Mouse (Mus musculus): ENCODE results near the gene Dlat. TPM values are rescaled to one million over a fixed set of nuclear protein-coding genes. Genes with fewer than 3 reads are reported as not detected.
A peak's percentile ranks its signal among the peaks of the same experiment; 100 is the strongest.

The Dlat gene
- 100 to 1,000 TPM; 207 to 232 TPM for total RNA-seq (2021)
- long read RNA-seq, experiment 1, full-length matches to known transcripts, result 273 of 306 reads
- long read RNA-seq, experiment 1, partial matches to known transcripts, result 11 of 306 reads
- long read RNA-seq, experiment 1, other reads (novel, unspliced or antisense), result 22 of 306 reads
- long read RNA-seq, experiment 2, full-length matches to known transcripts, result 328 of 381 reads
- long read RNA-seq, experiment 2, partial matches to known transcripts, result 20 of 381 reads
- long read RNA-seq, experiment 2, other reads (novel, unspliced or antisense), result 33 of 381 reads

GRCm38 (mm10) chr9:50659392-50660217 lies at the start of gene Dlat:
Dlat (minus strand) TSS chr9:50659780.
- intact Hi-C loops (cut with DNase I), result loop anchor here (2.0 kb wide), 1 partner anchor 43 kb away; the partner anchor contains the start of genes Nkapd1 and Pih1d2
- peak; percentile 82 for DNase-seq

GRCm38 (mm10) chr9:50709108-50709507 lies 49.5 kb upstream of the Dlat start:
- no peak for DNase-seq
- intact Hi-C loops (cut with DNase I), result loop anchor here (5.0 kb wide), 1 partner anchor 58 kb away; the partner anchor contains the start of gene Fdxacb1

- no peak for DNase-seq
- intact Hi-C loops (cut with DNase I), result loop anchor here (5.0 kb wide), 1 partner anchor 62 kb away; the partner anchor contains the start of gene Fdxacb1
Measured at GRCm38 (mm10) chr9:50704907-50705306, 45.3 kb upstream of the Dlat start.

GRCm38 (mm10) chr9:50700921-50701691 lies 41.5 kb upstream of the Dlat start:
- intact Hi-C loops (cut with DNase I), result no loop called here
- DNase-seq, result peak; percentile 15 to 19

GRCm38 (mm10) chr9:50698418-50699409 lies 39.1 kb upstream of the Dlat start:
- DNase-seq, result peak; percentile 31 to 53
- intact Hi-C loops (cut with DNase I), result no loop called here

- intact Hi-C loops (cut with DNase I), result no loop called here
Measured at GRCm38 (mm10) chr9:50697706-50698041, 38.1 kb upstream of the Dlat start.

GRCm38 (mm10) chr9:50696851-50697705 lies 37.5 kb upstream of the Dlat start:
- intact Hi-C loops (cut with DNase I), result no loop called here

More at GRCm38 (mm10) chr9:50697706-50698041, 38.1 kb upstream of the Dlat start:
- DNase-seq, result peak; percentile 51 to 75

GRCm38 (mm10) chr9:50695153-50695552 lies 35.6 kb upstream of the Dlat start:
- intact Hi-C loops (cut with DNase I), result no loop called here
- no peak for DNase-seq

More at GRCm38 (mm10) chr9:50696851-50697705, 37.5 kb upstream of the Dlat start:
- no peak for DNase-seq

GRCm38 (mm10) chr9:50693631-50694030 lies 34.1 kb upstream of the Dlat start:
- intact Hi-C loops (cut with DNase I), result no loop called here

GRCm38 (mm10) chr9:50692626-50693580 lies 33.3 kb upstream of the Dlat start:
- DNase-seq, result no peak
- intact Hi-C loops (cut with DNase I), result no loop called here

More at GRCm38 (mm10) chr9:50693631-50694030, 34.1 kb upstream of the Dlat start:
- DNase-seq, result no peak

GRCm38 (mm10) chr9:50686866-50687652 lies 27.5 kb upstream of the Dlat start:
- intact Hi-C loops (cut with DNase I), result no loop called here
- no peak for DNase-seq

- DNase-seq, result no peak
- intact Hi-C loops (cut with DNase I), result no loop called here
Measured at GRCm38 (mm10) chr9:50681727-50682126, 22.1 kb upstream of the Dlat start.

- intact Hi-C loops (cut with DNase I), result no loop called here
- no peak for DNase-seq
Measured at GRCm38 (mm10) chr9:50679406-50679805, 19.8 kb upstream of the Dlat start.

- no peak for DNase-seq
- intact Hi-C loops (cut with DNase I), result no loop called here
Measured at GRCm38 (mm10) chr9:50674771-50675170, 15.2 kb upstream of the Dlat start.

- DNase-seq, result peak; percentile 22 to 30
- intact Hi-C loops (cut with DNase I), result no loop called here
Measured at GRCm38 (mm10) chr9:50670690-50671089, 11.1 kb upstream of the Dlat start.
